Mouse (Mus musculus) liver, adult 2 months (tissue): ENCODE data around the gene Bbs9. TPM values are rescaled to one million over a fixed set of nuclear protein-coding genes. Genes with fewer than 3 reads are reported as not detected.
A peak's percentile ranks its signal among the peaks of the same experiment; 100 is the strongest.

Source experiments
- DNase-seq: peaks from one replicate; pipeline ENCODE4 v3.0.0-alpha.2; 2011; ENCODE audit warnings: low read depth, low spot score; ENCODE audit errors: extremely low read depth
- H3K27ac ChIP-seq: fragments of 200-500 bp; replicated peaks from 2 replicates; pipeline ENCODE4 v1.5.1; 2012; ENCODE audit warnings: low read depth, mild to moderate bottlenecking, control low read depth, inconsistent platforms, low read length; ENCODE audit not compliant: insufficient read depth
- H3K27me3 ChIP-seq: fragments of 200-500 bp; 2 replicates; pipeline ENCODE4 v1.6.1; 2012; ENCODE audit warnings: mild to moderate bottlenecking, moderate library complexity, low read length, inconsistent platforms; ENCODE audit not compliant: control insufficient read depth, insufficient read depth
- H3K36me3 ChIP-seq: fragments of 200-500 bp; 2 replicates; pipeline ENCODE4 v1.6.1; 2012; ENCODE audit warnings: low read length, inconsistent platforms; ENCODE audit not compliant: control insufficient read depth, insufficient read depth
- H3K4me1 ChIP-seq: fragments of 200-500 bp; 2 replicates; pipeline ENCODE4 v1.6.1; 2011; ENCODE audit warnings: low read length; ENCODE audit not compliant: control insufficient read depth, insufficient read depth
- H3K4me3 ChIP-seq: fragments of 200-500 bp; 2 replicates; pipeline ENCODE4 v1.5.1; 2011; ENCODE audit warnings: low read depth, mild to moderate bottlenecking, control low read depth, low read length, moderate library complexity; ENCODE audit not compliant: insufficient read depth
- H3K79me2 ChIP-seq: fragments of 200-500 bp; 2 replicates; pipeline ENCODE4 v1.6.1; 2012; ENCODE audit warnings: inconsistent platforms, mild to moderate bottlenecking, low read length, moderate library complexity; ENCODE audit not compliant: control insufficient read depth, insufficient read depth
- H3K9ac ChIP-seq: fragments of 200-500 bp; 2 replicates; pipeline ENCODE4 v1.6.1; 2012; ENCODE audit warnings: low read depth, mild to moderate bottlenecking, control low read depth, inconsistent platforms, low read length
- CTCF ChIP-seq: fragments of 200-500 bp; IDR thresholded peaks from 2 replicates; pipeline ENCODE4 v1.5.1; 2011; ENCODE audit warnings: low read depth, low read length, control low read depth
- POLR2A ChIP-seq: fragments of 200-500 bp; IDR thresholded peaks from 2 replicates; pipeline ENCODE4 v1.6.1; 2011; ENCODE audit warnings: low read length, control low read depth; ENCODE audit not compliant: insufficient read depth; ENCODE audit errors: extremely low read depth
- WGBS: fragments of 180-500 bp; shearing (Covaris S2); methylation state at CpG from one replicate; pipeline ENCODE4 v1.1.7; 2018; 5-methylcytosine and 5-hydroxymethylcytosine counted together
- polyA plus RNA-seq: library from polyadenylated mRNA; depleted of rRNA; stranded (reverse); fragments of >200 nt; gene quantifications from 2 replicates; pipeline ENCODE4 v1.2.3, GENCODE M21; 2012; rRNA removed
- total RNA-seq: library from RNA; depleted of rRNA; stranded (reverse); fragments of >200 nt; gene quantifications from 2 replicates; pipeline ENCODE4 v1.2.3, GENCODE M21; 2014; rRNA removed

The Bbs9 gene
- total RNA-seq = 7.2 and 8.0 TPM in 2 replicates
- polyA plus RNA-seq = 2.7 and 3.3 TPM in 2 replicates

- peak within 1 kb of the TSS; percentile 16; the same call in 1 of the 2 replicates for H3K27ac ChIP-seq
- H3K4me3 ChIP-seq = peak within 1 kb of the TSS; percentile 47
- no peaks in the 10 kb centered on the region for H3K36me3 ChIP-seq
- peak within 1 kb of the TSS; percentile 50 for H3K9ac ChIP-seq
- under 1% methylated on average over 25 of the region's 25 CpGs for WGBS
- TF ChIP-seq POLR2A (no peak), CTCF (no peak)
- peak; percentile 92 for DNase-seq
- H3K27me3 ChIP-seq = no peaks in the 10 kb centered on the region
- no peaks in the 10 kb centered on the region; the same call in 1 of the 2 replicates for H3K4me1 ChIP-seq
- no peaks in the 10 kb centered on the region for H3K79me2 ChIP-seq
Measured at GRCm38 (mm10) chr9:22475424-22475868, at the start of gene Bbs9. Bbs9 (plus strand) TSS chr9:22475715.

GRCm38 (mm10) chr9:22428028-22428665, 47.4 kb upstream of the Bbs9 start:
- no peak for DNase-seq
- Histone ChIP-seq H3K27me3 (no peaks in the 10 kb centered on the region), H3K4me3 (no peak overlapping the region), H3K79me2 (no peaks in the 10 kb centered on the region), H3K36me3 (no peaks in the 10 kb centered on the region), H3K9ac (no peak overlapping the region), H3K4me1 (peaks cover 7% of the 10 kb centered on the region; the same call in 1 of the 2 replicates), H3K27ac (no peak overlapping the region)
- WGBS = 66% methylated on average over 4 of the region's 4 CpGs
- TF ChIP-seq POLR2A (no peak), CTCF (no peak)

- Histone ChIP-seq H3K79me2 (no peaks in the 10 kb centered on the region), H3K27me3 (no peaks in the 10 kb centered on the region), H3K9ac (no peak overlapping the region), H3K4me3 (no peak overlapping the region), H3K4me1 (peaks cover 7% of the 10 kb centered on the region; the same call in 1 of the 2 replicates), H3K27ac (no peak overlapping the region), H3K36me3 (no peaks in the 10 kb centered on the region)
- 64% methylated on average over 14 of the region's 14 CpGs for WGBS
- TF ChIP-seq POLR2A (no peak), CTCF (no peak)
- no peak for DNase-seq
Measured at GRCm38 (mm10) chr9:22428666-22429410, 46.7 kb upstream of the Bbs9 start.

- H3K27ac ChIP-seq = no peak overlapping the region
- no peak overlapping the region for H3K9ac ChIP-seq
- no peak for TF ChIP-seq POLR2A
- TF ChIP-seq CTCF = no peak
- no peaks in the 10 kb centered on the region for H3K27me3 ChIP-seq
- no peaks in the 10 kb centered on the region for H3K36me3 ChIP-seq
- no peaks in the 10 kb centered on the region for H3K79me2 ChIP-seq
- no peak overlapping the region for H3K4me3 ChIP-seq
- DNase-seq = peak; percentile 90
- WGBS = 19% methylated on average over 15 of the region's 15 CpGs
- peaks cover 7% of the 10 kb centered on the region; the same call in 1 of the 2 replicates for H3K4me1 ChIP-seq
Measured at GRCm38 (mm10) chr9:22429533-22430241, 45.8 kb upstream of the Bbs9 start.

- TF ChIP-seq CTCF = no peak
- TF ChIP-seq POLR2A = no peak
- Histone ChIP-seq H3K79me2 (no peaks in the 10 kb centered on the region), H3K9ac (no peak overlapping the region), H3K36me3 (no peaks in the 10 kb centered on the region), H3K4me3 (no peak overlapping the region), H3K4me1 (peaks cover 7% of the 10 kb centered on the region; the same call in 1 of the 2 replicates), H3K27me3 (no peaks in the 10 kb centered on the region), H3K27ac (no peak overlapping the region)
- DNase-seq = peak; percentile 61
- WGBS = 27% methylated on average over 5 of the region's 5 CpGs
Measured at GRCm38 (mm10) chr9:22430315-22430840, 45.1 kb upstream of the Bbs9 start.
